Mouse (Mus musculus): ENCODE results near the gene Accs. TPM values are rescaled to one million over a fixed set of nuclear protein-coding genes. Genes with fewer than 3 reads are reported as not detected.

Accs gene
- 1 to 10 TPM; 5.0 to 5.3 TPM for total RNA-seq (2021)

DNA sequence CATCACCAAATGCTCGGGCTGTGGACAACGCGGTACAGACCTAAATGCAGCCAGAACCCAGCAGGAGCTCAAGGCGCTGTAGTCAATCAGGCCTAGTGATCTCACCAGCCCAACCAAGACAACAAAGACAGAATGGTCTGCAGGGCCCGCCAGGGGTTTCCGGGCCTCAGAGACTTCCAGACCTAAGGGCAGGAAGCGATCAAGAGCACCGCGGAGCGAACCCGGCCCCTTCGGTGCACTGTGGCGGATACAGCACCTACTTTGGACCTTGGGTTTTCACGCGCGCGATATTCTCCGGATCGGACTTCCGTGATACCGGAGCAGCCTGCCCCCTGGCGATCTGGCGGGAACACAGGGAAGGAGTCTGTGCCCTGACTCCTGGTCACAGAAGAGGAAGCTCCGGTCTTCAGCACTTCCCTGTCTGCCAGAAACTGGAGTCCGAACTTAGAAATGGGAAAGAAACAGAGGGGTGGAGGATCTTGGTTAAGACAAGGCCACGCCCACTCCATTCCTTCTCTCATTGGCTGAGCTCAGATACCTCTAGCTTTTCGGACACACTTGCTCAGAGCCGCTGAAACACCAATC is at the start of gene Accs:
Accs (minus strand) TSS at position 439 of the 585 bp plus-strand sequence.
- peak; percentile 42 to 83 for DNase-seq (ENCODE audit: extremely low spot score in 1 of 2, low spot score in 2 of 2)
- intact Hi-C loops (cut with DNase I) = no loop called here

DNA sequence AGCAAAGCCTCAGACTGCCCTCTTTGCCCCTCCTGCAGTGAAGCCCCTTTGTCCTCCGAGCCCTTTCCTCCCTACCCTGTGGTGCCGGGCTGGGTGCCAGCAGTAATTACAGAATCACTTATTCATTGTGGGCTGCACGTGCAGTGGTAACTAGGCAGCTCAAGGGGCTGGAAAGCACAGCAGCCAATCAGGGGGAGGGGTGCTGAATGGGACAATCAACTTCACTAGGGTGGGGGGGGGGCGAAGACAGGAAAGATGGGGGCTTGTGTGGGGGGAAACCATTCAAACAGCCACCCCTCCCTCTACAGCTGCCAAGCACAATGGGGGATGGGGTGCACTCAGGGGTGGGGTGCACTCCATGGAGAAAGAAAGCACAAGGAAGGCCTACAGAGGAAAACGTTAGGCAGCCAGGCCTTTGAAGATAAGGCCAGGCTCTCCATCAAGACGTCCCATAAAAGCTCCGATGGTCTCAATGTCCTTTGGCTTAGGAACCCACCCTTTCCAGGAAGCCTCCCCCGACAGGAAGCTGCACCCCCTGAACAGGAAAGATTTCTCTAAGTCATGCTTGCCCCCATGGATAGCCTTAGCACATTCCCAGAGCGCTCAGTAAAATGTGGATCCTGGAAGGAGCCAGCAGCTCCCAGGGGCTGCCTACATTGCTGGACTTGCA is 42.0 kb upstream of the Accs start:
- intact Hi-C loops (cut with DNase I) = no loop called here
- peak; percentile 91 to 93 for DNase-seq (ENCODE audit: extremely low spot score in 1 of 2, low spot score in 2 of 2)

DNA sequence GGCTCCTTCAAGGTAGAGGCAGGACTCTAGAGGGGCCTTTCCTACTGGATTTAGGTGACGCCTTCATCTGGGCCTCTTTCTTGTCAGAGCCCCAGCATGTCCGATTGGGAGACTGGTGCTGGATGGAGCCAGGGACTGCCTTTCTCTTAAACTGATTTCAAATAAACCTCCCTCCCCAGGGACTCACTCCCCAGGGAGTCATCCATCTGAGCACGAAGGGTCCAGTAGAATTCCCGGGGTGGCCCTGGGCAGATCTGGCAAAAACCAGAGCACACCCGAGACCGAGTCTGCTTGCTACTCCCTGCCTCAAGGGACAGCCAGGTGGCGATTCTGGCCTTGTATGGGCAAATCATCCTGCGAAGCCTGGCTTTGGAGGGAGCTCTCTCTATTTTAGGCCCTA is 40.4 kb upstream of the Accs start:
- intact Hi-C loops (cut with DNase I) = no loop called here
- DNase-seq (ENCODE audit: extremely low spot score in 1 of 2, low spot score in 2 of 2) = no peak

DNA sequence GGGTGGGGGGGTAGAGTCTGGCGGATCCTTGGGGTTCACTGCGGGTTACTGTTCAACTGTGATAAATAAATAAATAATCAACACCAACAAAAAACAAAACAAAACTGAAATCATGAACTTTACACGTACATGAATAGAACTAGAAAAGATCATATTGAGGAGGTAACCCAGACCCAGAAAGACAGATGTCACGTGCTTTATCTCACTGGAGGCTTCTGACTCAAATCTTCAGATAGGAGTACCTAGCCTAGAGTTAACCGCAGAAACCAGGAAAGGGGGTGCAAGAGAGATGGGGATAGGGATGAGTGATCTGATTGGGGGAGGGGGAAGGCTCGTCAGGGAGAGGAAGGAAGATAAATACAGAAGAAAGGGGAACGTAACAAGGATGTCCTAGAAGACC is 39.3 kb upstream of the Accs start:
- intact Hi-C loops (cut with DNase I) = no loop called here
- no peak for DNase-seq (ENCODE audit: extremely low spot score in 1 of 2, low spot score in 2 of 2)

DNA sequence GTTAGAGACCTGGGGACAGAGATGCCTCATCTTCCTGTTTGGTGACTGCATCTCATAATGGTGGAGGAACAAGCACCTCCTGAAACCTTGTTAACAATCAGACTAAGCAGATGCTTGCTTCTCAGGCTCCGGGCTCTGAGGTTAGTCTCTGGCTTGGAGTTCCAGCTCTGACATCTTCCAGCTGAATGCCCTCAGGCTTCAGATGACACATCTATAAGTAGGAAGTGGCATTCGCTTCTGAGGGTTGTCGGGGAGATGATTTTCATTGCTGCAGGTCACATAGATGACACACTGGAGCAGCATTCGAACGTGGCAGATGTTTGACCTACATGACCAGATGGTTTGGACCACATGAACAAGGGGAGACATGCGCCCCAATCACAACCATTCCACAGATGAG is 38.6 kb upstream of the Accs start:
- no peak for DNase-seq (ENCODE audit: extremely low spot score in 1 of 2, low spot score in 2 of 2)
- intact Hi-C loops (cut with DNase I) = no loop called here

DNA sequence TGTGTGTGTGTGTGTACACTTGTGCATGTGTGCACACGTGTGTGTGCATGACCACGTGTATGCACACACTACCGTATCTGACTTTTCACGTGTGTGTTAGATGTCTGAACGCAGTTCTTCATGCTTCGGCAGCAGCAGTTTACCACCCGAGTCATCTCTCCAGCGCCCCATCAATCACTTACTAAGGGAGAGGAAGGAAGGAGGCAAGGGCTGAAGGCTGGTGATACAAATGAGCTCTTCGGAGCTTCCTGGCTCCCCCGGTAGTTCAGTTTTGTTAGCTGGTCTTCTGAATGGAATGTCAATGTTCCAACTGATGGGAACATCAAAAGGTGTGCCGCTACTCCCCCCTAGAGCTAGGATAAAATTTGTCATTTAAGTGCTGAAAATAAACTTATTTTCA is 37.5 kb upstream of the Accs start:
- intact Hi-C loops (cut with DNase I) = loop anchor here (2.0 kb wide), 1 partner anchor 26 kb away; no protein-coding TSS in a partner anchor
- DNase-seq (ENCODE audit: extremely low spot score in 1 of 2, low spot score in 2 of 2) = no peak

DNA sequence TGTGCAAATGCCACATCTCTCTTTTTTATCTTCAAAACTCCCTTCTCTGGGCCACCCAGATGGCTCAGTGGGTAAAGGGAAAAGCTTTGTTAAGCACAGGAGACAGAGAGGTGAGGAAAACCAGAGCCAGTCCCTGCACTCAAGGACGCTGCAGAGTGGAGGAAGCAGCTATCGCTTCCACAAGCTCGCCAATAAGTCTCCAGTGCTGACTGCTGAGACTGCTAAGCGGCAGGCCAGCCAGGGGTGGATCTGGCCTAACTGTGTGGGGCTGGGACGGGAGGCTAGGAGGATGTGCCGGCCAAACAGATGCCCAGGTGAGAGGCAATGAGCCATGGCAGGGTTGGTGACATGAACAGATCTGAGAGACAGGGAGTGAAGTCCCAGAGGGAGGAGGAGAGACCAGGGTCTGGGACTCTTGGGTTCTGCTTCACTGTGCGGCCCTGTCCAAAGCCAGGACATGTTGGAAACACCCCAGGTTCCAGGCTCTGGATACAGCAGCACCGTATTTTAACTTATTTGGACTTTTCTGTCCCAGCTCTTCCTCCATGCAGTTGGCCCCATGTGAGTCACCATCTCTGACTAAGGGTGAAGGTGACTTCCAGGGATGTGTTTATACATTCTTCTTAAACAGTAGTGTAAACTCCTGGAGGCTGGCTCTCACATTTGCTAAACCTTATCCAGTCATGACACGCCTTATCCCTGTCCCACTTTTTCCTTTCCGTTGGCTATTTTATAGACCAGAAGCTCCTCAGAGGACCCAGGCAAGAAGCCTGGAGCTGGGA is 36.5 kb upstream of the Accs start:
- intact Hi-C loops (cut with DNase I) = loop anchor here (2.0 kb wide), 1 partner anchor 25 kb away; no protein-coding TSS in a partner anchor
- no peak for DNase-seq (ENCODE audit: extremely low spot score in 1 of 2, low spot score in 2 of 2)

DNA sequence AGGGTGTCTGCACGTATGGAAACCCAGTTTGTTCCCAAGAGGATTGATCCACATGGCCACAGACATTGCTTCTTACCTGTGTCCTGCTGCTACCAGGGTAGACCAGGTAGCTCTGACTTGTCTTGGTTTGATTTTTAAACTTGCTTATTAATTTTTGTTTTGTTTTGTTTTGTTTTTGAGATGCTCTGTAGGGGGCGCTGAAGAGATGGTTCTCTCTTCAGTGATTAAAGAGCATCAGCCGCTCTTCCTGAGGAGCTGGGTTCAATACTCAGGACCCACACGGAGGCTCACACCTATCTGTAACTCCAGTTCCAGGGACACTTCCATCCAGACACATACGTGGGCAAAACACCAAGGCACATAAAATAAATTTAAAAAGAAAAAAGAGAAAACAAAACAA is 33.3 kb upstream of the Accs start:
- intact Hi-C loops (cut with DNase I) = no loop called here
- no peak for DNase-seq (ENCODE audit: extremely low spot score in 1 of 2, low spot score in 2 of 2)

DNA sequence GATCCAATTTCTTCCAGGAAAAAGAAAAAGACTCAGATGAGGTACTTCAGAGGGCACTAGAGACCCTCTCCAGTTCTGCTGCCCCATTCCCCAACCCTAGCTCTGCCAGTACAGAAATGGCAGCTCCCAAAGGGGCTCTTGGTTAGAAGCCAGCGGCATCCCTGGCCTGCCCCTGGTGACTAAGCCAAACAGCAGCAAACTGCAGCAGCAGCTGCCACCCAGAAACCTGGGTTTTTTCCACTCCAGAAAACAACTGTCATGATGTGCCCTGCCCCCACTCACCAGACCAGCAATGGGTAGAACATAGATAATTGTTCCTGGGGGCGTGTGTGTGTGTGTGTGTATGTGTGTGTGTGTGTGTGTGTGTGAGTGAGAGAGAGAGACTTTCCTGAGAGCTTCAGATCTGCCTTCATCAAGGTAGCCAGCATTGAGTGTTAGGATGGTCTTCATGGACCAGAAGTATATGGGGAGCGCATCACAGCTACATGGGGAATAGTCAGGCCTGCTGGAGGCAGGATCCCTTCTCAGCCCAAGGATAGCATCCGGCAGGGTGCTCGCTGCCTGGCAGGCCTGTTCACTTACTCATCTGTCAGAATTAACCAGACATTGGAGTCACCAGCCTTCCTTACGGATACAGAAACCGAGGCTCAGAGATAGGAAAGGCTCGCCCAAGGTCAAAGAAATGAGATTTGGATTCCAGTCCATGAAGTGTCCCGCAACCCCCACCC is 32.1 kb upstream of the Accs start:
- intact Hi-C loops (cut with DNase I) = no loop called here
- DNase-seq (ENCODE audit: extremely low spot score in 1 of 2, low spot score in 2 of 2) = no peak

DNA sequence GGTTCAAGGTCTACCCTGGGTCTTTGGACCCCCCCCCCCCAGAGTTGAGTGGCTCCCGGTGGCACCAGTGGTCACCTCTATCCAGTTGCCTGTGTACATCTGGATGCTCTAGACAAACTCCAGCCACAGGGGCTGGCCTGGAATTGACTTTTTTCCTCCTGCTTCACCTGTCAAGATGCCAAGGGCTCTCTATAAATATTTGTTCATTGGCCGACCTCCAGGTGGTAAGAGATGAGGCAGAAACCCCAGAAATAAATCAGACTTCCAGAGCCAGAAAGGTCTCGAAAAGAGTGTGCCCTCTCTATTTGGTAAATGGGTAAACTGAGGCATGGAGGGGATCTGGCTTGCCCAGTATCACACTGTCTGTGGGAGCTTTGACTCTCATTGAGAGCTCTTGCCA is 31.2 kb upstream of the Accs start:
- DNase-seq (ENCODE audit: extremely low spot score in 1 of 2, low spot score in 2 of 2) = no peak
- intact Hi-C loops (cut with DNase I) = no loop called here

DNA sequence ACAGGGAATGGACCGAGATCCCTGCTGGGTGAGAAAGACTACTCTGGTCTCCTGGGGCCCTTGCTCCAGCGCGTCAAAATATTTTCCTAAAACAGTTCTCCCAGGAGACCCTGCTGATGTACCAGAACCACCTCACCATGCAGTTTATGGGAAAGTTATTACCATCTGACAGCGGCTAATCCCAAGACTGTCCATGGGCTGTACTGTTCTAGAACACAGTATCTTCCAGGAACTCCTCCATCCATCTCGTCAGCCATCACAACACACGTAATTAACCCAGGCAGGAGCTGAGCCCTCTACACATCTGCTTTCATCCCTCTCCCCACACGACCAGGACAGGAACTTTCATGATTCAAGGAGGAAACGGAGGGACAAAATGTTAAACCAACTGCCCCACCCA is 30.7 kb upstream of the Accs start:
- intact Hi-C loops (cut with DNase I) = no loop called here

DNA sequence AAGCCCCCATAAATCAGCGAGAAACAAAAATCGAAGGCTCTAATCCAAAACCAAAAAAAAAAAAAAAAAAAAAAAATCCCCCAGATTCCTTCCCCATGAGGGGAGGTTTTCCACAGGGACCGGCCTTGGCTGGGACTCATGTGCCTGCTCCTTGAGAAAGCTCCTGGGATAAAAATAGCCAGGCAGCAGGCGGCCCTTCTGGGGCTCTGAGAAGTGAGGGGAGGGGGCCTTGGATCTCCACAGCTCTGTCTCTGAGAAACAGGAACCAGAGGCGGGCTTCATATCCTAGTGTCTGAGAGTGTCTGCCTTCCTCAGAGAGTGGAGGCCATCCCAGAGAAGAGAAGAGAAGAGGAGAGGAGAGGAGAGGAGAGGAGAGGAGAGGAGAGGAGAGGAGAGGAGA is 27.3 kb upstream of the Accs start:
- DNase-seq (ENCODE audit: extremely low spot score in 1 of 2, low spot score in 2 of 2) = peak; percentile 61 to 72
- intact Hi-C loops (cut with DNase I) = no loop called here

More for the DNA sequence above, 30.7 kb upstream of the Accs start:
- DNase-seq (ENCODE audit: extremely low spot score in 1 of 2, low spot score in 2 of 2) = no peak

DNA sequence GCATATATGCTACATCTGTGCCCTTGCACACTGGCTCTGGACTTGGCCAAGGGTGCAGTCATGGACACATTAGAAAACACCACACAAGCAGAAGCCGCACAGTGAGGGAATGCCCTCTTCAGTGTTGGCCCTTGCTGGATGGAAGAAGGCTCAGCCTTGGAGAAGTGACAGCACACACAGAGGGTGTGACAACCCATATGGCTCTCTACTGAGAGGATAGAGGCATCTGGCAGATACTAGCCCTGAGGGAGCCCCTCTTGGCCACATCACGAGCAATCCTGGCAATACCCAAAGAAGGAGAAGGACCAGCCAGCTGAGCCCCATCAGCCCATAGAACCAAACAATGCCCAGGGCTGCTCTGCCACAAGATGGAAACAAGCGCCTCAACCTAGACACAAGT is 24.9 kb upstream of the Accs start:
- intact Hi-C loops (cut with DNase I) = loop anchor here (5.0 kb wide), 1 partner anchor 83 kb away; the partner anchor contains the start of gene Gm13889
- no peak for DNase-seq (ENCODE audit: extremely low spot score in 1 of 2, low spot score in 2 of 2)

DNA sequence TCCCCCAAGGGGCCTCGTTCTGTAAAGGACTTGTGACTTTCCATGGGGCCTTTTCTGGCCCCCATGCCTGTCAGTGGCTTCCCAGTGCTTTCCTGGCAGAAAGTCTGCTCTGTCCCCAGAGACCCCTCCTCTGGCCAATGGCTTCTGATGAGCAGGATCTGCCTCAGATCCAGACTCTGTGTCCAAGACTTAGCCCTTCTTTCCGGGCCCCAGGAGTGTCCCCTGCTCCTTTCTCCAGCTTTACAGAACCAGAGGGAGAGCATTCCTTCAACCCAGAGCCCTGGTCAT is 24.4 kb upstream of the Accs start:
- DNase-seq (ENCODE audit: extremely low spot score in 1 of 2, low spot score in 2 of 2) = peak in 1 of 2 experiments; percentile 54
- intact Hi-C loops (cut with DNase I) = loop anchor here (5.0 kb wide), 1 partner anchor 83 kb away; the partner anchor contains the start of gene Gm13889

DNA sequence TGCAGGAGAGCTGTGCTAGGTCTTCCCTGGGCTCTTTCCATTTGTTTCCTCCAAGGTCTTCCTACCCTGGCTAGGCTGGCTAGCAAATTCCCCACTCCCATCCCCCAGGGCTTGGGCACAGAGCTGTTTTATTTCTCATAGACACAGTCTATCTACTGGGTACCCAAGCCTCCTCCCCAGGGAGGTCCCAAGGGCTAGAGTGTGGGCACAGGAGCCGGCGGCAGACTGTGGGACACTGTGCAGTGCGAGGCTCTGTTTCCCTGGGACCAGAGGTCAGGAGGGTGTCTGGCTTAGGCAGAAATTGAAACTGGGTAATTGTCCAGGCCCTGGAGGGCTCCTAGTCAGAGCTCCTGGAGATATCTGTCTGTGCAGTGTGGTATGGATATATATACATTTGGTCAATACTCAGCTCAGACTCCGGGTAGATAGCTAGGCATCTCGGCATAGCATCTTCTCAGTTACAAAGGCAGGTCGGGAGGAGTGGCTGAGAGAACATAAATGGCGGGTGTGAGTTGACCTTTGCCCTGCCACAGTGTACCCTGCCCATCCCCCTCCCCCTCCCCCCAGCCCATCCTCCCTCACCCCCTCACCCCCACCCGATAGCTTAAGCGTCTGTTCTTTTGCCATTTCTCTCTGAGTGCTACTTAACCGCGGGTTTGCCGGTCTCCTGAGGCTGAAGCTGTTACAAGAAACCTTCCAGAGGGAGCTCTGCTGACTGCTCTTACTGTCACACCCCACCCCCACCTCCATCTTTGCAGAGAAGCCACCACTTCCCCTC is 23.9 kb upstream of the Accs start:
- intact Hi-C loops (cut with DNase I) = loop anchor here (5.0 kb wide), 1 partner anchor 84 kb away; the partner anchor contains the start of gene Gm13889
- DNase-seq (ENCODE audit: extremely low spot score in 1 of 2, low spot score in 2 of 2) = no peak

DNA sequence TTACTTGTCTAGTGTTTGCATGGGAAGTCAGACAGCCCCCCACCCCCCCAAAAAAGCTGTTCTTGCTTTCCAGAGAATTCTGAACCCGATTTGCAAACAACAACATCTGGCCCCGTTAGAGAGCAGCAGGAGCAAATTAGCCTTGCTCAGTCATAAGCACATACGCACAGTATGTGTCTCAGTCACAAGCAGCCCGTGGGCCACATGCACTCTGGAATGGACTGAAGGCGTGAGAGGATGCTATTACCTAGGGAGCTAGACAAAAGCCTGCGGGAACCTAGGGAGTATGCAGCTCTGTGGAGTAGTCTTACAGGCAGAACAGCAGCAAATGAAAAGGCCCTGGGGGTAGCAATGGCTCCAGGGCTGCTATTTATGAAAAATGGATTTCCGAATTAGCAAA is 22.5 kb upstream of the Accs start:
- no peak for DNase-seq (ENCODE audit: extremely low spot score in 1 of 2, low spot score in 2 of 2)
- intact Hi-C loops (cut with DNase I) = loop anchor here (5.0 kb wide), 1 partner anchor 85 kb away; the partner anchor contains the start of gene Gm13889

DNA sequence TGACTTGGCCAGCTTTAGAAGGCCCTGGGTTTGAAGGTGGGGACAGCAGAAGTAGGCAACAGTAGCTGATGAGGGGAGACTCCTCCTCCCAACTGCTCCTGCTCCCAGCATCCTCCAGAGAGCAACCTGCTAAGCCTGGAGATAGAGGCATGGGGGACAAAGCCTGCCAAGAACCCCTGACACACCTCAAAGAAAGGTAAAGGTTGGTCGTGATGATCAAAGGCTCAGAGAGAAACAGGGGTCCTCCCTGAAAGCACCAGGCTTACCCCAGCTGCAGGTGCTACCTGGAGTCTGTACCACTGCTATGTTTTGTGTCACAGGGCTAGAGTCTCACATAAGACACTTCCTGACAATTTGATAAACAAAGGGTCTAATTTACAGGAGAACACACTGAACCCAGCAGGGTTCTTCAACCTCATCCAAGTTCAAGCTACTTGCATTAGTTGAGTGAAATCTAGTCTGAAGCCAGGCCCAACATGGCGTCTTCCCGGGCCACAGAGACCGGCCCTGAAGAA is 21.7 kb upstream of the Accs start:
- intact Hi-C loops (cut with DNase I) = loop anchor here (2.0 to 5.0 kb wide), 2 partner anchors 86 to 131 kb away; partner anchors contain the start of gene Gm13889
- DNase-seq (ENCODE audit: extremely low spot score in 1 of 2, low spot score in 2 of 2) = no peak

DNA sequence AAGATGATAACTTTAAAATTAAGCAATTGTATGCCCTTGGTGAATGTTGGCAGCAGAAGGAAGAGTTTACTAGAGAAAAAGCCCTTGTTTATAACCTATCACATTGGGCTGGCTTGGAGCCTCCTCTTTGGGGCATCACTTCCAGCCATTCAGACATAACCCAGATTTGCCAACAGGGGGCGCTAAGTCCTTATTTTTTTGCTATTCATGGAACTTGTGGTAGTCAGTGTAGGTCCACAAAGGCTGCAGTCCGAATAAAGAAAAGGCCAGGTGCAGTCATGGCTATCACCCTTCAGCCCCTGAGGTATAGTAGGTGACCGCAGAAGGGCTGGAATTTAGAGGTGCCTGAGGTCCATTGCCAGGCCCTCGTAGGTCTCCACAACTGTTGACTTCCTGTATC is 21.1 kb upstream of the Accs start:
- DNase-seq (ENCODE audit: extremely low spot score in 1 of 2, low spot score in 2 of 2) = peak; percentile 72 to 74
- intact Hi-C loops (cut with DNase I) = loop anchor here (2.0 to 5.0 kb wide), 2 partner anchors 86 to 132 kb away; partner anchors contain the start of gene Gm13889

Data from left cerebral cortex, postnatal 10 days (tissue).